Mouse (Mus musculus): ENCODE results near the gene Rad52. TPM values are rescaled to one million over a fixed set of nuclear protein-coding genes. Genes with fewer than 3 reads are reported as not detected.

Gene Rad52
- polyA plus RNA-seq, 1 experiment: 54.3 TPM

Other genes with a start within 250 kb of the Rad52 start
- gene Erc1, start 54.5 kb upstream of the Rad52 start, polyA plus RNA-seq (2012; rRNA removed): 18.8 and 24.1 TPM in 2 replicates
- gene Wnk1, start 136.0 kb downstream of the Rad52 start, polyA plus RNA-seq (2012; rRNA removed): 171 and 181 TPM in 2 replicates
- 3.8 and 4.5 TPM in 2 replicates for gene Ninj2, start 190.7 kb downstream of the Rad52 start, polyA plus RNA-seq (2012; rRNA removed)

All from frontal cortex, adult 2 months (tissue).